ENCODE assay signal across 14 mouse cellular contexts in the genomic region with DNA sequence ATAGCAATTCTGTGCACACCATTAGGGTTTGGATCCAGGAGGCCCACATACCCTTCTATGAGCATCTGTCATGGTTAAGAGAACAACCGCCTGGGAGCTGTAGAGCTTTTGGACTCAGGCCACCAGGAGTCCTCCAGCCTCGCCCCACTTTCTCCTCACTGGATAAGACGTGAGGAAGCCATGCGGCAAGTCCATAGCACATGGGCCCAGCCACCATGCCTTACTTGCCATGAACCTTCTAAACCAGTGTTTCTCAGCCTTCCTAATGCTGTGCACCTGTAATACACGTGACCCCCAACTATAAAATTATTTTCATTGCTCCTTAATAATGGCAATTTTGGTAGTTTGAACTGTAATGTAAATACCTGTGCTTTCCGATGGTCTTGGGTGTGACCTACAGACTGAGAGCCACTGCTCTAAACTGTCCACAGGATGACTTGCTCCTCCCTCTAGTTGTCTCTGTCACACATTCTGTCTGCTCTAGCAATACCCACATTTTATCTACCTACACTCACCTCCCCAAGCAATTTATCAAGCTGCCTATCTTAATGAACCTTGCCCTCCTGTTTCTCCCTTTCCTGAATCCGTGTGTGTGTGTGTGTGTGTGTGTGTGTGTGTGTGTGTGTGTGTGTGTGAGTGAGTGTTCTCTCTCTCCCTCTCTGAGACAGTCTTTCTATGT.
"Had no signal": no experiment of that assay in that cellular context is flagged by ENCODE, and none has a peak within 500 bp of the region (broad histone marks: within the 10 kb centered on the region; RNA-seq: fewer than 3 reads in every experiment).

No protein-coding gene starts in this region.

- H3K9me3 ChIP-seq: hindbrain, embryonic 15.5 days; megakaryocyte, embryonic 14.5 days; midbrain, embryonic 12.5 days; midbrain, embryonic 15.5 days; neural tube, embryonic 12.5 days; neural tube, embryonic 15.5 days had no signal

- H3K9ac ChIP-seq: hindbrain, embryonic 15.5 days; midbrain, embryonic 12.5 days; midbrain, embryonic 15.5 days; neural tube, embryonic 12.5 days; neural tube, embryonic 15.5 days had no signal

- H3K4me3 ChIP-seq: hindbrain, embryonic 15.5 days; left cerebral cortex, adult 2 months; megakaryocyte, embryonic 14.5 days; midbrain, embryonic 12.5 days; midbrain, embryonic 15.5 days; neural tube, embryonic 12.5 days; neural tube, embryonic 15.5 days had no signal

- H3K27me3 ChIP-seq: hindbrain, embryonic 15.5 days; megakaryocyte, embryonic 14.5 days; midbrain, embryonic 12.5 days; midbrain, embryonic 15.5 days; neural tube, embryonic 12.5 days; neural tube, embryonic 15.5 days had no signal

- ATAC-seq: midbrain, embryonic 15.5 days had no signal

- H3K36me3 ChIP-seq: hindbrain, embryonic 15.5 days; midbrain, embryonic 12.5 days; midbrain, embryonic 15.5 days; neural tube, embryonic 15.5 days had no signal

- H3K27ac ChIP-seq: hindbrain, embryonic 15.5 days; kidney, postnatal 0 days; left cerebral cortex, adult 2 months; midbrain, embryonic 12.5 days; midbrain, embryonic 15.5 days; neural tube, embryonic 12.5 days; neural tube, embryonic 15.5 days had no signal

- H3K4me2 ChIP-seq: hindbrain, embryonic 15.5 days; midbrain, embryonic 12.5 days; midbrain, embryonic 15.5 days; neural tube, embryonic 12.5 days; neural tube, embryonic 15.5 days had no signal

- DNase-seq: kidney, adult 2 months; layer of hippocampus, postnatal 36 days; lung, adult 2 months; retina, postnatal 1 day; thymus, adult 18-20 months; thymus, postnatal 14 days had no signal
